Mouse (Mus musculus): ENCODE results near the gene Ece1.

DNA sequence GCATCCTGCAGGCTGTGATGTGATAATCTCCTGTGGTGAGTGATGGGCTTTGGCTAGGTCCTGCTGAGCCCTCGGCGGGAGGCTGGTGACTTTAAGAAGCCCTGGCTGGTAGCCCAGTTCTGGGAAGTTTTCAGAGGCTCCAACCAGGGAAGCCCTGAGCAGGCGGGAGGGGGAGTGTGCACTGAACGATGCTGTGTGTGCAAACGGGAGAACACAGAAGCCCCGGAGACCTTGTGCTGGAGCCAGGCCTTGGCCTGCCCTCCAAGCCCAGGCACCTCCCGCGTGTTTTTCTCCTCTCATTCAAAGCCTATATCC is 35.2 kb downstream of the Ece1 start:
- TF ChIP-seq POLR2A (IDR thresholded peaks at IDR 0.05; ENCODE audit: insufficient read length, low read depth): no peak
- no peak for TF ChIP-seq CEBPB (IDR thresholded peaks at IDR 0.05; ENCODE audit: insufficient read depth, poor library complexity, severe bottlenecking)
- no peak for TF ChIP-seq USF1 (IDR thresholded peaks at IDR 0.05; ENCODE audit: low read depth)
- no peak for TF ChIP-seq MYOD1 (IDR thresholded peaks at IDR 0.05; ENCODE audit: control insufficient read depth in 1 of 3, insufficient read length in 2 of 3, low read depth in 2 of 3)

All from myocyte (in vitro differentiated cells).